Mouse (Mus musculus): Measurements from ENCODE around the gene Faah.

DNA sequence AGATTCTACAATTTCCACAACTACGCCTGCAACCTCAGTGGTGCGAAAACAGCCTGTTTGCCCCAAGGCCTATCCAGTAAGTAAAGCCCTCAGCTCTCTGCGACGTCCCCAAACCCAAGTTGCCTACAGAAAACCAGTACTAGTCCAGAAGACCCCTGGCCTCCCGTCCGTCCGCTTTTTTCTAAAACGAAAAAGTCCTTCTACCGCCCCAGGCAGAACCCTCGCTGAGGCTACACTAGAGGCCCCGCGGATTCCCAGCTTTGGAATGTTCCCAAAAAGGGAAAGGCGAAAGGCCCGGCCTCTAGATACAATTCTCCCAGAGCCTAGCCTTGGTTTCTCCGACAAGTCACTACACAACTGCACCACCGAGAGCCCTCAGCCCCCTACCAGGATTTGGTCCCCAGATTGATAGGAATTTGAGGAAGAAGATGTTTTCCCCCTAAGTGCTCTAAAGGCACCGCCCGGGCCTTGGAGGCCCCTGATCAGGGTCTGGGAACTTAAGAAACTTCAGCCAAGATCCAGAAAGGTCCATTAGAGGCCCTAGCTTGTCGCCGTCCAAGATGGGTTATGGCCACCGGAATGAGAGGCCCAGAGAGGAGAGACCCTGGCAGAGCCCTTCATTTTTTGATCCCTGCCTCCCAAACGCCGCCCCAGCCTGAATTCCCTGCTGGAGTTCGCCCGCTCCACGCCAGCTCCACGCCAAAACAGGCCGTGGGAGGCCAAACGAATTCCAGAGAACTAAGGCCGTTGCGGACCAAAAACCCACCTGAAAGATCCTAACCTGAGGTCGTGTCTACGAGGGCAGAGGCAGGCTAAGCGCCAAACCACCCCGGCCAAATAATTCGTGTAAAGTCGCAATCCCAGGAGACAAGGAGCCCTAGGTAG is 79.2 kb downstream of the Faah start:
- TF ChIP-seq CHD1 (IDR thresholded peaks at IDR 0.05; ENCODE audit: low read depth, low read length): no peak
- TF ChIP-seq MAFK (IDR thresholded peaks at IDR 0.05; ENCODE audit: borderline replicate concordance, low read depth, low read length): no peak
- no peak for TF ChIP-seq POLR2A (IDR thresholded peaks at IDR 0.05; ENCODE audit: control insufficient read depth in 1 of 2, insufficient read depth in 1 of 2, low read depth in 1 of 2, low read length in 2 of 2, poor library complexity in 1 of 2)
- no peak for TF ChIP-seq CTCF (IDR thresholded peaks at IDR 0.05 in 2 of 3, conservative IDR thresholded peaks at IDR 0.05 in 1 of 3; ENCODE audit: control insufficient read depth in 1 of 3, insufficient read depth in 1 of 3, low read depth in 2 of 3, low read length in 3 of 3, poor library complexity in 1 of 3, severe bottlenecking in 1 of 3)
- TF ChIP-seq ZNF384 (IDR thresholded peaks at IDR 0.05; ENCODE audit: low read depth, low read length): no peak
